17 mouse cellular contexts compared by ENCODE assay signal in the genomic region with DNA sequence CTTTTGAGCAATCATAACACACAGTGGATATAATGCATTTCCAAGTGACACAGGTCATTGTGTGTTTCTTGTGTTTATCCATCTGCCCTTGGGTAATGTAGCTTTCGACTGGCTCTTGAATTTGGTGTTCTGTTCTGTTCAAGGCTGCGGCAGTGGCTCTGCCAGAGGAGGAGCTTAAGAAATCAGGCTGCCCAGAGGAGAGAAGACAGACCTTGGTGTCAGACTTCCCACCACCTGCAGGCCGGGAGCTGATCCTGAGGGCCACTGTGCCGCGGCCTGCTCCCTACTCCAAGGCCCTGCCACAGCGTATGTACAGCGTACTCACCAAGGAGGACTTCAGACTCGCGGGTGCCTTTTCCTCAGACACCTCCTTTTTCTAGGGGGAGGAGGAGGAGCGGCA.
A peak's percentile ranks its signal among the peaks of the same experiment; 100 is the strongest.
DNase-seq lines count a peak whose midpoint lies in the region; ATAC-seq and TF ChIP-seq lines count a peak whose summit lies in the region.
"Had no signal": no experiment of that assay in that cellular context is flagged by ENCODE, and none has a peak within 500 bp of the region (broad histone marks: within the 10 kb centered on the region; RNA-seq: fewer than 3 reads in every experiment).

No protein-coding gene starts in this region.

- peak; percentile 63 to 80 for DNase-seq in adrenal gland, adult (ENCODE audit: inconsistent age in 2 of 2, low spot score in 1 of 2)
- DNase-seq in adrenal gland, postnatal 25 days = no peak
- no peak for DNase-seq in midbrain, postnatal 0 days (ENCODE audit: low spot score)
- peak; percentile 35 for DNase-seq in adrenal gland, postnatal 10 days
- DNase-seq in hindbrain, embryonic 14.5 days (ENCODE audit: low spot score) = no peak
- DNase-seq: cerebellum, adult 11 months; cerebellum, adult 8-10 months; cerebellum, postnatal 14 days; forebrain, postnatal 0 days; heart, postnatal 36 days; kidney, adult 11 months had no signal

- peaks cover 72% of the 10 kb centered on the region for H3K36me3 ChIP-seq in midbrain, embryonic 13.5 days
- peaks cover 40% of the 10 kb centered on the region for H3K36me3 ChIP-seq in midbrain, postnatal 0 days (ENCODE audit: insufficient read depth, low read length)
- peaks cover 75% of the 10 kb centered on the region for H3K36me3 ChIP-seq in hindbrain, embryonic 14.5 days (replicated peaks; ENCODE audit: control insufficient read depth, insufficient read depth)
- peaks cover 77% of the 10 kb centered on the region for H3K36me3 ChIP-seq in hindbrain, embryonic 13.5 days

- no peak for TF ChIP-seq CTCF in midbrain, postnatal 0 days (IDR thresholded peaks at IDR 0.05)

- no peak overlapping the region for H3K27ac ChIP-seq in midbrain, embryonic 13.5 days
- H3K27ac ChIP-seq in midbrain, postnatal 0 days (ENCODE audit: low read depth, low read length) = no peak overlapping the region
- no peak overlapping the region for H3K27ac ChIP-seq in hindbrain, embryonic 14.5 days
- H3K27ac ChIP-seq in hindbrain, embryonic 13.5 days = no peak overlapping the region
- H3K27ac ChIP-seq: embryonic facial prominence, embryonic 13.5 days; forebrain, embryonic 13.5 days; heart, embryonic 13.5 days; hindbrain, postnatal 0 days had no signal

- ATAC-seq in midbrain, embryonic 13.5 days = 0 out of 2 replicates have a peak, but pooled peaks have one; percentile 20
- ATAC-seq in midbrain, postnatal 0 days (ENCODE audit: low FRiP score) = no peak
- ATAC-seq in hindbrain, embryonic 14.5 days (ENCODE audit: low FRiP score) = no peak
- ATAC-seq in hindbrain, embryonic 13.5 days (ENCODE audit: low FRiP score) = no peak
- ATAC-seq: forebrain, embryonic 13.5 days; forebrain, postnatal 0 days; hindbrain, postnatal 0 days had no signal

- H3K4me2 ChIP-seq in midbrain, embryonic 13.5 days (replicated peaks) = no peak overlapping the region
- no peak overlapping the region for H3K4me2 ChIP-seq in midbrain, postnatal 0 days (ENCODE audit: low read depth, low read length, poor library complexity, severe bottlenecking)
- H3K4me2 ChIP-seq in hindbrain, embryonic 14.5 days (replicated peaks) = no peak overlapping the region
- H3K4me2 ChIP-seq in hindbrain, embryonic 13.5 days = no peak overlapping the region
- H3K4me2 ChIP-seq: embryonic facial prominence, embryonic 13.5 days; forebrain, embryonic 13.5 days; heart, embryonic 13.5 days had no signal

- H3K27me3 ChIP-seq in midbrain, embryonic 13.5 days = no peaks in the 10 kb centered on the region
- no peaks in the 10 kb centered on the region for H3K27me3 ChIP-seq in midbrain, postnatal 0 days (ENCODE audit: insufficient read depth, low read length)
- H3K27me3 ChIP-seq in hindbrain, embryonic 14.5 days (ENCODE audit: control insufficient read depth, insufficient read depth, low read length) = no peaks in the 10 kb centered on the region
- no peaks in the 10 kb centered on the region for H3K27me3 ChIP-seq in hindbrain, embryonic 13.5 days
- H3K27me3 ChIP-seq: embryonic facial prominence, embryonic 13.5 days; forebrain, embryonic 13.5 days; heart, embryonic 13.5 days had no signal

- no peak overlapping the region for H3K9ac ChIP-seq in midbrain, embryonic 13.5 days (replicated peaks)
- no peak overlapping the region for H3K9ac ChIP-seq in midbrain, postnatal 0 days (replicated peaks; ENCODE audit: low read length, poor library complexity, severe bottlenecking)
- no peak overlapping the region for H3K9ac ChIP-seq in hindbrain, embryonic 14.5 days
- H3K9ac ChIP-seq in hindbrain, embryonic 13.5 days = no peak overlapping the region
- H3K9ac ChIP-seq: embryonic facial prominence, embryonic 13.5 days; forebrain, embryonic 13.5 days; forebrain, postnatal 0 days; heart, embryonic 13.5 days had no signal

- H3K4me3 ChIP-seq in midbrain, embryonic 13.5 days (replicated peaks) = no peak overlapping the region
- no peak overlapping the region for H3K4me3 ChIP-seq in midbrain, postnatal 0 days (ENCODE audit: low read depth, low read length)
- H3K4me3 ChIP-seq in hindbrain, embryonic 14.5 days (replicated peaks; ENCODE audit: low read length) = no peak overlapping the region
- H3K4me3 ChIP-seq in hindbrain, embryonic 13.5 days = no peak overlapping the region
- H3K4me3 ChIP-seq: embryonic facial prominence, embryonic 13.5 days; forebrain, embryonic 13.5 days; heart, embryonic 13.5 days had no signal

- no peaks in the 10 kb centered on the region for H3K4me1 ChIP-seq in midbrain, embryonic 13.5 days (replicated peaks)
- H3K4me1 ChIP-seq in midbrain, postnatal 0 days (ENCODE audit: insufficient read depth, low read length) = no peaks in the 10 kb centered on the region
- H3K4me1 ChIP-seq in hindbrain, embryonic 14.5 days (replicated peaks; ENCODE audit: control insufficient read depth, insufficient read depth, low read length) = no peaks in the 10 kb centered on the region
- H3K4me1 ChIP-seq in hindbrain, embryonic 13.5 days (replicated peaks) = no peaks in the 10 kb centered on the region; the same call in 1 of the 2 replicates
- H3K4me1 ChIP-seq: forebrain, embryonic 13.5 days had no signal

- no peaks in the 10 kb centered on the region for H3K9me3 ChIP-seq in midbrain, embryonic 13.5 days
- no peaks in the 10 kb centered on the region for H3K9me3 ChIP-seq in midbrain, postnatal 0 days (ENCODE audit: low read length)
- H3K9me3 ChIP-seq in hindbrain, embryonic 14.5 days (ENCODE audit: control insufficient read depth, low read length) = no peaks in the 10 kb centered on the region
- H3K9me3 ChIP-seq in hindbrain, embryonic 13.5 days = peaks cover 3% of the 10 kb centered on the region; the same call in 1 of the 2 replicates
- H3K9me3 ChIP-seq: forebrain, embryonic 13.5 days had no signal

- 91% methylated on average over 10 of the region's 10 CpGs for WGBS in midbrain, embryonic 13.5 days
- 96% methylated on average over 10 of the region's 10 CpGs for WGBS in midbrain, postnatal 0 days
- 94% methylated on average over 10 of the region's 10 CpGs for WGBS in hindbrain, embryonic 14.5 days
- 94% methylated on average over 10 of the region's 10 CpGs for WGBS in hindbrain, embryonic 13.5 days

Comparison
In these comparisons a context has a peak if more than half of its experiments do, and no peak if none do; other contexts are left out.
1. DNase-seq: peak in adrenal gland, adult (2 of 2) and adrenal gland, postnatal 10 days (single experiment); none in adrenal gland, postnatal 25 days (single experiment), midbrain, postnatal 0 days (single experiment) and hindbrain, embryonic 14.5 days (single experiment).